Mouse (Mus musculus): Measurements from ENCODE around the gene Ephx3.

GRCm38 (mm10) chr17:32199796-32200195 is 10.4 kb upstream of the Ephx3 start:
- TF ChIP-seq POLR2A (IDR thresholded peaks at IDR 0.05; ENCODE audit: borderline replicate concordance, control insufficient read depth, low read depth, low read length) (no peak), CTCF (IDR thresholded peaks at IDR 0.05; ENCODE audit: control insufficient read depth, insufficient read depth, low read length) (no peak)

Data from bone marrow, adult 2 months (tissue).